Mouse (Mus musculus) left cerebral cortex, postnatal 25 days (tissue): Measurements from ENCODE around the gene Phxr2. TPM values are rescaled to one million over a fixed set of nuclear protein-coding genes. Genes with fewer than 3 reads are reported as not detected.
"Not testable (repeated sequence)": the region's sequence is repeated elsewhere in the genome, so short reads cannot be mapped to it uniquely, and the experiment has no call there.

Source experiments
- DNase-seq, 2 experiments: peaks; one replicate each; pipeline ENCODE4 v3.0.0; 2022; ENCODE audit warnings: low spot score in 2 of 2, mixed read lengths in 1 of 2
- intact Hi-C: fragments of 180-260 bp; cut with DNase I; formaldehyde crosslinking; loops from one replicate; pipeline ENCODE4 v1.15.1; 2025
- total RNA-seq, 2 experiments: library from RNA; stranded (reverse); gene quantifications; 2 replicates each; pipeline ENCODE4 v1.2.3; 2021

The Phxr2 gene
- total RNA-seq = not detected

- DNase-seq = no peak
- intact Hi-C loops = no loop called here
Measured at GRCm38 (mm10) chr10:99126225-99126624, at the start of gene Phxr2. Phxr2 (minus strand) TSS chr10:99126325.

DNA sequence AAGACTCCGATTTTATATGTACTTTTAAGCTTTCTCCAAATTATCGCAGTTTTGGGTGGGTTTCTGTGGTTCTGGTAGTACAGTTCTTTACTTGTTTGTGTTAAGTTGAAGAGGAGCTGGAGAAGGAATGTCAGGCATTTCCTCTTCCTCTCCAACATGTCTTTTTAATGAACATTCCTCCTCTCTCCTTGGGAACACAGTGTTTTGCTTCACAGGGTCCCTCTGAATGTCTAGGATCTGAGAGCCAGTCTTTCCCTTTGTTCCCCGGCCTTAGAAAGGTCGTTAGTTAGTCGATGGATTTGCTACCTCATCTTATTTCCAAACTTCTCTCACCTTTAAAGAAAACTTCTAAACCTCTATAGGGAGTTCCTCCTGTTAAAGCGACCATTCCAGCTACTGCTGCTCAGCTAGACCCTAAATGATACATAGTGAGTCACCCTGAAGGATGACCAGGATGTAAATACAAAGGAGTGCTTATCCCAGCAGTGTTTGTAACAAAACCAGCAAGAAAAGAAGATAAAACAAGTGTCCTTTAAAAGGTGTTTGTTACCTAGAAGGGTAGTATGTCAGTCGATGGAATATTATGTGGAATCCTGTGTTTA is 46.9 kb upstream of the Phxr2 start:
- intact Hi-C loops = loop anchor here (5.0 kb wide), 1 partner anchor 69 kb away; no protein-coding TSS in a partner anchor
- no peak for DNase-seq

DNA sequence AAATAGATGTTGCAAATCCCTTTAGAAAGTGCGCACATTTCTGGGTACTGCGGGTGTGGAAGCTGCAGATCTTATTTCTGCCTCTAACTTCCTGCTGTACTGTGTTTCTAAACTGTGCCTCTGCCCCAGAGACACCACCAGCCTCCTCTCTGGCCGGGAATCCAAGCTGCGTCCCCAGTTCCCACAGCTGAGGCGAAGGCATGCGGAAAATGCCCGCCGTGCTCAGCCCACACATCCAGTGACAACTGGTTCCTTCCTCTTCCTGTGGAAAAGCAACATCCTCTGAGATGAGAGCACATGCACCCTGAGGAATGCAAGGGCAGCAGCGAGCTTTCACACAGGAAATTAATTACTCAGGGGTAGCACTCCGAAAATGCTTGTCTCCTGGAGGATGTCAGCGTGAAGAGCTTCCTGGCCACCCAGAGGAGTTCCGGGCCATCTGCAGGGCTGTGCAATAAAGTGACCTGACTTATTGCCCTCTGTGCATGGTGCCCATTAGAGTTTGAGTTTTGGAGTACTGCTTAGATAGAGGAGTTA is 45.9 kb upstream of the Phxr2 start:
- intact Hi-C loops = loop anchor here (5.0 kb wide), 1 partner anchor 70 kb away; no protein-coding TSS in a partner anchor
- peak in 1 of 2 experiments; percentile 62 for DNase-seq

GRCm38 (mm10) chr10:99169765-99170129 is 43.6 kb upstream of the Phxr2 start:
- DNase-seq = peak; percentile 40 to 81
- intact Hi-C loops = loop anchor here (1.0 to 10.0 kb wide), 4 partner anchors 73 to 293 kb away; no protein-coding TSS in a partner anchor

GRCm38 (mm10) chr10:99168840-99169764 is 43.0 kb upstream of the Phxr2 start:
- peak in 1 of 2 experiments; percentile 53 for DNase-seq

GRCm38 (mm10) chr10:99168404-99168803 is 42.3 kb upstream of the Phxr2 start:
- intact Hi-C loops = loop anchor here (5.0 to 10.0 kb wide), 2 partner anchors 226 to 294 kb away; no protein-coding TSS in a partner anchor
- no peak for DNase-seq

More at GRCm38 (mm10) chr10:99168840-99169764, 43.0 kb upstream of the Phxr2 start:
- intact Hi-C loops = loop anchor here (1.0 to 10.0 kb wide), 3 partner anchors 93 to 293 kb away; no protein-coding TSS in a partner anchor

DNA sequence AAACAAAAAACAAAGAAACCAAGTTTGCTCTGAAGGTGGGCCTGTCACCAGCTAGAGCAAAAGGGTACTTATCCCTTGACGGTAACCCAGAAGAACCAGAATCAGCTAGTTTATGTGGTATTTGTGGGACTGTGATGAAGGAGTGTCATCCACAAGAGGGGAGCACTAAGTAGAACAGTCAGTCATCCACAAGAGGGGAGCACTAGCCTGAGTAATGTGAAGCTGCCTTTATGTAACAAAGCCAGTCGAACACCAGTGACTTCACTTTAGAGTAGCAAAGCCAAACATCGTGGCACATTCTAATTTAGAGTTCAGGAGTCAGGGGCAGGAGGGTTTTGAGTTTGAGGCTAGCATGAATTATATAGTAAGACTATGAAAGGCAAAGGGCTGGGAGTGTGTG is 40.3 kb upstream of the Phxr2 start:
- intact Hi-C loops = loop anchor here (5.0 to 10.0 kb wide), 2 partner anchors 228 to 296 kb away; no protein-coding TSS in a partner anchor

DNA sequence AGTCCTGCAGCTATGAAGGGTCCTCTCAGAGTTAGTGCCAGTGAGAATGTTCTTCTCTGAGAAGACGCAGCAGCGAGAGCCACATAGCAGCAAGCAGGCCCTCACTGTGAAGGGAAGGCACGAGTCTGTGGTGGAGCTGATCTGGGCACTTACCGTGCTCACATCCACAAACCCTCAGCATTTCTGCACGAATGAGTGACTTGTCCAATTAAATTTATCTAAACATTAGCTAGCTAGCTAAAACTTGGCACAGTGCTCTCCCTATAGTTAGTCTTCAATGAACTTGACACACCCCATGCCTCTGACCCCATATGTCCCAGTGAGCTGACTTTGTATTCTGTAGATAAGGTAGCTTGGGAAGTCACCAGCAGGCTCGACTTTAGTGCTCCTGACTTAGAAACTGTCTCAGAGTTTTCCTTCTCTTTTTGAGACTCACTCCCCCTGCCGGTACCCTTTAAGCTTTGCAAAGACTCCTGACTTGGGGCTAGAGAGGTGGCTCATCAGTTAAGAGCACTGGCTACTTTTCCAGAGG is 39.7 kb upstream of the Phxr2 start:
- intact Hi-C loops = loop anchor here (5.0 to 10.0 kb wide), 2 partner anchors 229 to 296 kb away; no protein-coding TSS in a partner anchor
- DNase-seq = no peak

More for the DNA sequence above, 40.3 kb upstream of the Phxr2 start:
- peak in 1 of 2 experiments; percentile 72 for DNase-seq

DNA sequence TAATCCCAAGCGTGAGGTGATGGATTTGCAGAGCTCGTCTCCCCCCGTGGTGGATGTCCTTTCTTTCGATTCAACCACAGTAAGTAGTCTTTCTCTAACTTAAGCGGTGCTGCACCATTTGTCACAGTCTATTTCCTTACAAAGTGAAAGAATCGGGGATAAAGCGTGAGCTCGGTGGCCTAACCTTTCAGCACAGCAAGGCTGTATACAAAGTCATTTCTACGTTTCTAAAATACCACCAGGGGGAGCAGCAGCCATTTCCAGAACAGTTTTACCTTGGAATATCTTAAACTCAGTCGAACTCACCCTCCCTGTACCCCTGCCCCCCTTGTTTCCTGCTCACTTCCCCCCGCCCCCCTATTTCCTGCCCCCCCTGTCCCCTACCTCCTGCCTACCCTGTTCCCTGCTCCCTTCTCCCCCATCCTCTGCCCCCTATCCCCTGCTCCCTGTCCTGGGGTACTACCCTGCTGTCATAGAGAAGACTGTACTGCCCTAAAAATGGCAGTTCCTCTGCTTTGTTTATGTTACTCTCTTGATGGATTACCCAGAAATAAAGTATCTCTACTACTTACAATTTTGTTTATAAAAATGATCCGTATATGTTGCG is 38.8 kb upstream of the Phxr2 start:
- peak in 1 of 2 experiments; percentile 61 for DNase-seq
- intact Hi-C loops = loop anchor here (1.0 to 10.0 kb wide), 3 partner anchors 230 to 454 kb away; no protein-coding TSS in a partner anchor

DNA sequence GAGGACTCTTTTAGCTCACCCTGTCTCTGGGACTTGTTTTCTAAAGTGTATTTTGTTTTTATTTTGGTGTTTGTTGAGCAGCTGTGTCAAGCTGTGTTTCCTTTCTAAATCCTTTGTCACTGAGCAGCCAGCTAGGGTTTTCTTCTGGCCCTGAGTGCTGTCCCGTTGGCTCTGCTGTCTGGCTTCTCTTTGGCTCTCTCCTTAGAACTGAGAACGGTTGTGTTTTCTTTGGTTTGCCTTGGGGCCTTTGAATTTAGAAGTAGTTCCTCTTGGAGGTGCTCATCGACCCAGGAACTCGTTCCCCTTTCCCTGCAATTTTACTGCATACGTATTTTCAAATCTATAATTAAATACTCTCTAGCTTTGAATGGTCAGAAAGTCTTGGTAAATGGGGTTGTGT is 36.9 kb upstream of the Phxr2 start:
- intact Hi-C loops = loop anchor here (10.0 kb wide), 1 partner anchor 232 kb away; no protein-coding TSS in a partner anchor
- DNase-seq = no peak

- peak in 1 of 2 experiments; percentile 35 for DNase-seq
- intact Hi-C loops = loop anchor here (1.0 to 10.0 kb wide), 3 partner anchors 233 to 454 kb away; no protein-coding TSS in a partner anchor
Measured at GRCm38 (mm10) chr10:99161987-99162582, 36.0 kb upstream of the Phxr2 start.

GRCm38 (mm10) chr10:99157697-99158096 is 31.6 kb upstream of the Phxr2 start:
- intact Hi-C loops, DNase-seq: not testable (repeated sequence)

- intact Hi-C loops = no loop called here
- no peak for DNase-seq
Measured at GRCm38 (mm10) chr10:99156808-99157207, 30.7 kb upstream of the Phxr2 start.

GRCm38 (mm10) chr10:99154635-99155034 is 28.5 kb upstream of the Phxr2 start:
- intact Hi-C loops = loop anchor here (5.0 kb wide), 1 partner anchor 42 kb away; no protein-coding TSS in a partner anchor
- DNase-seq = no peak

GRCm38 (mm10) chr10:99152063-99152462 is 25.9 kb upstream of the Phxr2 start:
- DNase-seq = no peak
- intact Hi-C loops = loop anchor here (5.0 kb wide), 1 partner anchor 40 kb away; no protein-coding TSS in a partner anchor

GRCm38 (mm10) chr10:99151580-99151979 is 25.5 kb upstream of the Phxr2 start:
- DNase-seq = no peak
- intact Hi-C loops = loop anchor here (5.0 kb wide), 1 partner anchor 39 kb away; no protein-coding TSS in a partner anchor

DNA sequence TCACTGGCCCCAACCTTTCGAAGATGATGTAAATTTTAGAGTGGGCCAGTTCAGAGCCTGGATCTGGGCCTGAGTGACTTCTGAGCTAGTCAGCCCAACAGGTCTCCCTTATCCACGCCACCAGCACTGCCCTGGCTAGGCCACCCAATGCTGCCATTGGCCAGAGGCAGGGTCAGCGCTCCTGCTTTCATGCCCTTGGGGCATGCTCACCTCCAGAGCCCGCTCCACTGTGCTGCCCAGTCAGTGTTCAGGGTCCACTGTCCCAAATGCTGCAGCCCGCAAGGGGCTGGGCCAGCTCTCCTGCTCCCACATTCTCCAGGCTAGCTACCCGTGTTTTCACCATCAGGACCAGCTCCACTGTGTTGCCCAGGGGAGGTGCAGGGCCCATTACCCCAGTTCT is 23.9 kb upstream of the Phxr2 start:
- intact Hi-C loops = loop anchor here (5.0 kb wide), 1 partner anchor 38 kb away; no protein-coding TSS in a partner anchor
- DNase-seq = no peak

GRCm38 (mm10) chr10:99146596-99146995 is 20.5 kb upstream of the Phxr2 start:
- intact Hi-C loops = no loop called here
- no peak for DNase-seq
